Mouse (Mus musculus): Measurements from ENCODE around the gene Fat4. TPM values are rescaled to one million over a fixed set of nuclear protein-coding genes. Genes with fewer than 3 reads are reported as not detected.

The Fat4 gene
- polyA plus RNA-seq, 1 experiment from 2014 or later, result 0.27 TPM

- Histone ChIP-seq H3K4me1 (ENCODE audit: control insufficient read depth, low read depth, low read length) (no peaks in the 10 kb centered on the region), H3K9me3 (replicated peaks; ENCODE audit: control insufficient read depth, low read length) (no peaks in the 10 kb centered on the region), H3K4me3 (ENCODE audit: low read depth, low read length) (no peak overlapping the region), H3K27ac (ENCODE audit: low read length) (no peak overlapping the region), H3K4me2 (ENCODE audit: low read depth, low read length) (no peak overlapping the region), H3K27me3 (ENCODE audit: control insufficient read depth, insufficient read depth, low read depth, low read length) (no peaks in the 10 kb centered on the region), H3K36me3 (ENCODE audit: control insufficient read depth, insufficient read depth) (no peaks in the 10 kb centered on the region), H3K9ac (ENCODE audit: low read depth, low read length) (no peak overlapping the region)
- 64% methylated on average over 5 of the region's 5 CpGs for WGBS (ENCODE audit: insufficient replicate concordance)
- no peak for ATAC-seq (ENCODE audit: low read depth)
Measured at GRCm38 (mm10) chr3:38938136-38938535, 51.4 kb downstream of the Fat4 start.

- no peak for ATAC-seq (ENCODE audit: low read depth)
- Histone ChIP-seq H3K27ac (ENCODE audit: low read length) (no peak overlapping the region), H3K9ac (ENCODE audit: low read depth, low read length) (no peak overlapping the region), H3K4me1 (ENCODE audit: control insufficient read depth, low read depth, low read length) (no peaks in the 10 kb centered on the region), H3K9me3 (replicated peaks; ENCODE audit: control insufficient read depth, low read length) (no peaks in the 10 kb centered on the region), H3K4me2 (ENCODE audit: low read depth, low read length) (no peak overlapping the region), H3K27me3 (ENCODE audit: control insufficient read depth, insufficient read depth, low read depth, low read length) (no peaks in the 10 kb centered on the region), H3K4me3 (ENCODE audit: low read depth, low read length) (no peak overlapping the region), H3K36me3 (ENCODE audit: control insufficient read depth, insufficient read depth) (no peaks in the 10 kb centered on the region)
- 43% methylated on average over 3 of the region's 3 CpGs for WGBS (ENCODE audit: insufficient replicate concordance)
Measured at GRCm38 (mm10) chr3:38939573-38939972, 52.8 kb downstream of the Fat4 start.

GRCm38 (mm10) chr3:38940327-38940726, 53.6 kb downstream of the Fat4 start:
- H3K27me3 ChIP-seq (ENCODE audit: control insufficient read depth, insufficient read depth, low read depth, low read length), result no peaks in the 10 kb centered on the region
- no peak overlapping the region for H3K9ac ChIP-seq (ENCODE audit: low read depth, low read length)
- ATAC-seq (ENCODE audit: low read depth), result no peak
- no peaks in the 10 kb centered on the region for H3K9me3 ChIP-seq (replicated peaks; ENCODE audit: control insufficient read depth, low read length)
- H3K4me3 ChIP-seq (ENCODE audit: low read depth, low read length), result no peak overlapping the region
- H3K4me2 ChIP-seq (ENCODE audit: low read depth, low read length), result no peak overlapping the region
- no peaks in the 10 kb centered on the region for H3K36me3 ChIP-seq (ENCODE audit: control insufficient read depth, insufficient read depth)
- H3K27ac ChIP-seq (ENCODE audit: low read length), result no peak overlapping the region
- WGBS (ENCODE audit: insufficient replicate concordance), result 57% methylated on average over 1 of the region's 1 CpGs
- no peaks in the 10 kb centered on the region for H3K4me1 ChIP-seq (ENCODE audit: control insufficient read depth, low read depth, low read length)

- no peaks in the 10 kb centered on the region for H3K4me1 ChIP-seq (ENCODE audit: control insufficient read depth, low read depth, low read length)
- 30% methylated on average over 1 of the region's 1 CpGs for WGBS (ENCODE audit: insufficient replicate concordance)
- no peak overlapping the region for H3K4me2 ChIP-seq (ENCODE audit: low read depth, low read length)
- ATAC-seq (ENCODE audit: low read depth), result no peak
- H3K27ac ChIP-seq (ENCODE audit: low read length), result no peak overlapping the region
- H3K9ac ChIP-seq (ENCODE audit: low read depth, low read length), result no peak overlapping the region
- no peaks in the 10 kb centered on the region for H3K9me3 ChIP-seq (replicated peaks; ENCODE audit: control insufficient read depth, low read length)
- no peaks in the 10 kb centered on the region for H3K36me3 ChIP-seq (ENCODE audit: control insufficient read depth, insufficient read depth)
- no peak overlapping the region for H3K4me3 ChIP-seq (ENCODE audit: low read depth, low read length)
- H3K27me3 ChIP-seq (ENCODE audit: control insufficient read depth, insufficient read depth, low read depth, low read length), result no peaks in the 10 kb centered on the region
Measured at GRCm38 (mm10) chr3:38945157-38945556, 58.4 kb downstream of the Fat4 start.

GRCm38 (mm10) chr3:38947706-38948105, 61.0 kb downstream of the Fat4 start:
- ATAC-seq (ENCODE audit: low read depth), result no peak
- Histone ChIP-seq H3K27me3 (ENCODE audit: control insufficient read depth, insufficient read depth, low read depth, low read length) (no peaks in the 10 kb centered on the region), H3K27ac (ENCODE audit: low read length) (no peak overlapping the region), H3K36me3 (ENCODE audit: control insufficient read depth, insufficient read depth) (no peaks in the 10 kb centered on the region), H3K9ac (ENCODE audit: low read depth, low read length) (no peak overlapping the region), H3K4me2 (ENCODE audit: low read depth, low read length) (no peak overlapping the region), H3K9me3 (replicated peaks; ENCODE audit: control insufficient read depth, low read length) (no peaks in the 10 kb centered on the region), H3K4me3 (ENCODE audit: low read depth, low read length) (no peak overlapping the region), H3K4me1 (ENCODE audit: control insufficient read depth, low read depth, low read length) (no peaks in the 10 kb centered on the region)
- WGBS (ENCODE audit: insufficient replicate concordance), result 26% methylated on average over 7 of the region's 7 CpGs

- 41% methylated on average over 3 of the region's 3 CpGs for WGBS (ENCODE audit: insufficient replicate concordance)
- no peak overlapping the region for H3K27ac ChIP-seq (ENCODE audit: low read length)
- no peaks in the 10 kb centered on the region for H3K9me3 ChIP-seq (replicated peaks; ENCODE audit: control insufficient read depth, low read length)
- no peaks in the 10 kb centered on the region for H3K36me3 ChIP-seq (ENCODE audit: control insufficient read depth, insufficient read depth)
- H3K27me3 ChIP-seq (ENCODE audit: control insufficient read depth, insufficient read depth, low read depth, low read length), result no peaks in the 10 kb centered on the region
- no peaks in the 10 kb centered on the region for H3K4me1 ChIP-seq (ENCODE audit: control insufficient read depth, low read depth, low read length)
- no peak overlapping the region for H3K4me2 ChIP-seq (ENCODE audit: low read depth, low read length)
- no peak overlapping the region for H3K9ac ChIP-seq (ENCODE audit: low read depth, low read length)
- ATAC-seq (ENCODE audit: low read depth), result no peak
- no peak overlapping the region for H3K4me3 ChIP-seq (ENCODE audit: low read depth, low read length)
Measured at GRCm38 (mm10) chr3:38952602-38953001, 65.9 kb downstream of the Fat4 start.

GRCm38 (mm10) chr3:38954196-38954595, 67.5 kb downstream of the Fat4 start:
- Histone ChIP-seq H3K27ac (ENCODE audit: low read length) (no peak overlapping the region), H3K36me3 (ENCODE audit: control insufficient read depth, insufficient read depth) (no peaks in the 10 kb centered on the region), H3K4me3 (ENCODE audit: low read depth, low read length) (no peak overlapping the region), H3K9me3 (replicated peaks; ENCODE audit: control insufficient read depth, low read length) (no peaks in the 10 kb centered on the region), H3K4me2 (ENCODE audit: low read depth, low read length) (no peak overlapping the region), H3K27me3 (ENCODE audit: control insufficient read depth, insufficient read depth, low read depth, low read length) (no peaks in the 10 kb centered on the region), H3K9ac (ENCODE audit: low read depth, low read length) (no peak overlapping the region), H3K4me1 (ENCODE audit: control insufficient read depth, low read depth, low read length) (no peaks in the 10 kb centered on the region)
- ATAC-seq (ENCODE audit: low read depth), result no peak
- WGBS (ENCODE audit: insufficient replicate concordance), result 38% methylated on average over 3 of the region's 3 CpGs

GRCm38 (mm10) chr3:38956012-38956648, 69.4 kb downstream of the Fat4 start:
- Histone ChIP-seq H3K9ac (ENCODE audit: low read depth, low read length) (no peak overlapping the region), H3K4me3 (ENCODE audit: low read depth, low read length) (no peak overlapping the region), H3K27me3 (ENCODE audit: control insufficient read depth, insufficient read depth, low read depth, low read length) (no peaks in the 10 kb centered on the region), H3K9me3 (replicated peaks; ENCODE audit: control insufficient read depth, low read length) (no peaks in the 10 kb centered on the region), H3K36me3 (ENCODE audit: control insufficient read depth, insufficient read depth) (no peaks in the 10 kb centered on the region), H3K4me2 (ENCODE audit: low read depth, low read length) (no peak overlapping the region), H3K4me1 (ENCODE audit: control insufficient read depth, low read depth, low read length) (no peaks in the 10 kb centered on the region), H3K27ac (ENCODE audit: low read length) (no peak overlapping the region)
- no peak for ATAC-seq (ENCODE audit: low read depth)
- WGBS (ENCODE audit: insufficient replicate concordance), result 60% methylated on average over 9 of the region's 9 CpGs

GRCm38 (mm10) chr3:38957186-38957585, 70.4 kb downstream of the Fat4 start:
- 76% methylated on average over 11 of the region's 11 CpGs for WGBS (ENCODE audit: insufficient replicate concordance)
- ATAC-seq (ENCODE audit: low read depth), result no peak
- Histone ChIP-seq H3K9me3 (replicated peaks; ENCODE audit: control insufficient read depth, low read length) (no peaks in the 10 kb centered on the region), H3K27me3 (ENCODE audit: control insufficient read depth, insufficient read depth, low read depth, low read length) (no peaks in the 10 kb centered on the region), H3K27ac (ENCODE audit: low read length) (no peak overlapping the region), H3K9ac (ENCODE audit: low read depth, low read length) (no peak overlapping the region), H3K36me3 (ENCODE audit: control insufficient read depth, insufficient read depth) (no peaks in the 10 kb centered on the region), H3K4me2 (ENCODE audit: low read depth, low read length) (no peak overlapping the region), H3K4me3 (ENCODE audit: low read depth, low read length) (no peak overlapping the region), H3K4me1 (ENCODE audit: control insufficient read depth, low read depth, low read length) (no peaks in the 10 kb centered on the region)
